Mouse (Mus musculus) G1E (cell line): ENCODE data around the gene Mmd2. TPM values are rescaled to one million over a fixed set of nuclear protein-coding genes. Genes with fewer than 3 reads are reported as not detected.

ENCODE experiments used
- ATAC-seq: 2 replicates; pipeline ENCODE4 v1.8.0; 2016; ENCODE audit warnings: mild to moderate bottlenecking; ENCODE audit not compliant: insufficient number of reproducible peaks, poor library complexity, low FRiP score, severe bottlenecking; ENCODE audit errors: extremely low read depth
- DNase-seq: peaks from one replicate; pipeline ENCODE4 v3.0.0; 2012; ENCODE audit warnings: low spot score
- H3K27me3 ChIP-seq: 2 replicates; pipeline ENCODE4 v1.6.1; 2012; ENCODE audit warnings: mild to moderate bottlenecking, low read length, inconsistent platforms; ENCODE audit not compliant: insufficient read depth
- H3K36me3 ChIP-seq: replicated peaks from 2 replicates; pipeline ENCODE3; 2012; ENCODE audit warnings: mild to moderate bottlenecking, inconsistent platforms
- H3K4me1 ChIP-seq: 2 replicates; pipeline ENCODE4 v1.6.1; 2012; ENCODE audit warnings: low read depth, low read length, inconsistent platforms, mixed read lengths; ENCODE audit not compliant: insufficient read depth
- H3K4me3 ChIP-seq: 2 replicates; pipeline ENCODE4 v1.5.1; 2012; ENCODE audit warnings: low read depth, mild to moderate bottlenecking, inconsistent platforms, low read length, moderate library complexity, mixed read lengths
- H3K9me3 ChIP-seq: replicated peaks from 2 replicates; pipeline ENCODE4 v1.6.1; 2012; ENCODE audit warnings: inconsistent platforms
- CTCF ChIP-seq: IDR thresholded peaks from 2 replicates; pipeline ENCODE4 v1.5.1; 2012; ENCODE audit warnings: low read depth, low read length, inconsistent platforms, mixed read lengths
- GATA1 ChIP-seq: IDR thresholded peaks from 2 replicates; pipeline ENCODE4 v1.6.1; 2012; ENCODE audit warnings: borderline replicate concordance, low read length, inconsistent platforms, mixed read lengths
- GATA2 ChIP-seq: IDR thresholded peaks from 2 replicates; pipeline ENCODE4 v1.6.1; 2012; ENCODE audit warnings: low read depth, low read length, inconsistent platforms, borderline replicate concordance
- POLR2AphosphoS5 ChIP-seq: IDR thresholded peaks from 2 replicates; pipeline ENCODE4 v1.6.1; 2012; ENCODE audit warnings: low read depth, low read length, inconsistent platforms; ENCODE audit not compliant: insufficient replicate concordance
- TAL1 ChIP-seq: conservative IDR thresholded peaks from 2 replicates; pipeline ENCODE4 v1.6.1; 2012; ENCODE audit warnings: low read depth, low read length, inconsistent platforms, mixed read lengths
- polyA plus RNA-seq: library from polyadenylated mRNA; stranded (reverse); fragments of >175 nt; gene quantifications from 2 replicates; pipeline ENCODE4 v1.2.3, GENCODE M21; 2012
- total RNA-seq, 2 experiments: library from RNA; stranded (forward) in 1 of 2; stranded (reverse) in 1 of 2; fragments of 200-1000 nt in 1 of 2; fragments of >200 nt in 1 of 2; fragmentation: Nextera tagmentation in 1 of 2; gene quantifications; 2 replicates each; pipeline ENCODE4 v1.2.3; 2014 to 2017

The Mmd2 gene
- total and polyA plus RNA-seq, 3 experiments = 0.16 TPM; not detected in 2

GRCm38 (mm10) chr5:142574323-142575057 lies 34.1 kb downstream of the Mmd2 start:
- ATAC-seq = no peak
- H3K27me3 ChIP-seq = peaks cover 5% of the 10 kb centered on the region

GRCm38 (mm10) chr5:142564606-142565005 lies 44.0 kb downstream of the Mmd2 start:
- Histone ChIP-seq H3K4me1 (no peaks in the 10 kb centered on the region), H3K9me3 (no peaks in the 10 kb centered on the region), H3K4me3 (no peak overlapping the region), H3K27me3 (peaks cover 10% of the 10 kb centered on the region), H3K36me3 (no peaks in the 10 kb centered on the region)
- TF ChIP-seq GATA2 = no peak
- no peak for TF ChIP-seq POLR2AphosphoS5
- TF ChIP-seq CTCF = no peak
- no peak for TF ChIP-seq TAL1
- TF ChIP-seq GATA1 = no peak
- DNase-seq (no peak), ATAC-seq (no peak)

More at GRCm38 (mm10) chr5:142574323-142575057, 34.1 kb downstream of the Mmd2 start:
- Histone ChIP-seq H3K36me3 (no peaks in the 10 kb centered on the region), H3K4me1 (peaks cover 8% of the 10 kb centered on the region), H3K9me3 (peaks cover 8% of the 10 kb centered on the region; the same call in 1 of the 2 replicates), H3K4me3 (no peak overlapping the region; the same call in 1 of the 2 replicates)
- DNase-seq = no peak
- TF ChIP-seq GATA2 (no peak), CTCF (no peak), POLR2AphosphoS5 (no peak), GATA1 (no peak), TAL1 (no peak)

- no peaks in the 10 kb centered on the region for H3K9me3 ChIP-seq
- no peaks in the 10 kb centered on the region for H3K36me3 ChIP-seq
- H3K27me3 ChIP-seq = peaks cover 3% of the 10 kb centered on the region; the same call in 1 of the 2 replicates
- ATAC-seq (no peak), DNase-seq (no peak)
- no peaks in the 10 kb centered on the region for H3K4me1 ChIP-seq
- TF ChIP-seq CTCF = no peak
- no peak for TF ChIP-seq GATA2
- no peak for TF ChIP-seq POLR2AphosphoS5
- no peak for TF ChIP-seq TAL1
- no peak for TF ChIP-seq GATA1
- no peak overlapping the region for H3K4me3 ChIP-seq
Measured at GRCm38 (mm10) chr5:142560261-142560660, 48.3 kb downstream of the Mmd2 start.

- Histone ChIP-seq H3K27me3 (peaks cover 8% of the 10 kb centered on the region; the same call in 1 of the 2 replicates), H3K9me3 (no peaks in the 10 kb centered on the region), H3K4me1 (no peaks in the 10 kb centered on the region), H3K36me3 (no peaks in the 10 kb centered on the region), H3K4me3 (no peak overlapping the region)
- peak; percentile 54 for DNase-seq
- TF ChIP-seq GATA1 (no peak), GATA2 (no peak), TAL1 (no peak), POLR2AphosphoS5 (no peak), CTCF (no peak; the same call in 1 of the 2 replicates)
- ATAC-seq = no peak; the same call in 1 of the 2 replicates
Measured at GRCm38 (mm10) chr5:142557397-142558067, 51.1 kb downstream of the Mmd2 start.

GRCm38 (mm10) chr5:142556721-142557120 lies 51.9 kb downstream of the Mmd2 start:
- DNase-seq = no peak
- ATAC-seq = no peak
- Histone ChIP-seq H3K9me3 (no peaks in the 10 kb centered on the region), H3K4me1 (no peaks in the 10 kb centered on the region), H3K36me3 (no peaks in the 10 kb centered on the region), H3K27me3 (peaks cover 8% of the 10 kb centered on the region; the same call in 1 of the 2 replicates), H3K4me3 (no peak overlapping the region)
- TF ChIP-seq TAL1 (no peak), GATA2 (no peak), POLR2AphosphoS5 (no peak), GATA1 (no peak), CTCF (no peak)

GRCm38 (mm10) chr5:142555866-142556265 lies 52.7 kb downstream of the Mmd2 start:
- ATAC-seq = no peak
- H3K4me1 ChIP-seq = no peaks in the 10 kb centered on the region
- H3K27me3 ChIP-seq = peaks cover 8% of the 10 kb centered on the region; the same call in 1 of the 2 replicates
- TF ChIP-seq TAL1 (no peak), GATA1 (no peak), GATA2 (no peak), CTCF (no peak), POLR2AphosphoS5 (no peak)
- peaks cover 5% of the 10 kb centered on the region for H3K9me3 ChIP-seq
- H3K4me3 ChIP-seq = no peak overlapping the region
- no peaks in the 10 kb centered on the region for H3K36me3 ChIP-seq
- DNase-seq = no peak
